Mouse (Mus musculus) left cerebral cortex, postnatal 10 days (tissue): ENCODE measurements around the gene Gm10234. TPM values are rescaled to one million over a fixed set of nuclear protein-coding genes. Genes with fewer than 3 reads are reported as not detected.

Experiments
- DNase-seq, 2 experiments: peaks; one replicate each; pipeline ENCODE4 v3.0.0; 2021 to 2022; ENCODE audit warnings: low spot score in 2 of 2, mixed read lengths in 1 of 2; ENCODE audit errors: extremely low spot score in 1 of 2
- intact Hi-C: fragments of 180-260 bp; cut with DNase I; formaldehyde crosslinking; loops from one replicate; pipeline ENCODE4 v1.15.1; 2025
- total RNA-seq, 2 experiments: library from RNA; stranded (reverse); gene quantifications; 2 replicates each; pipeline ENCODE4 v1.2.3; 2021

Gene Gm10234
- not detected for total RNA-seq

GRCm38 (mm10) chr6:95321812-95322211 lies at the start of gene Gm10234:
TSS of gene Gm10234 (plus strand) at chr6:95322112.
- intact Hi-C loops, result no loop called here
- no peak for DNase-seq

GRCm38 (mm10) chr6:95277633-95278032 lies 44.3 kb upstream of the Gm10234 start:
- no peak for DNase-seq
- intact Hi-C loops, result no loop called here

- no peak for DNase-seq
- intact Hi-C loops, result no loop called here
Measured at GRCm38 (mm10) chr6:95296025-95296424, 25.9 kb upstream of the Gm10234 start.

GRCm38 (mm10) chr6:95298387-95298786 lies 23.5 kb upstream of the Gm10234 start:
- no peak for DNase-seq
- intact Hi-C loops, result no loop called here

GRCm38 (mm10) chr6:95300658-95301057 lies 21.3 kb upstream of the Gm10234 start:
- DNase-seq, result no peak
- intact Hi-C loops, result no loop called here

GRCm38 (mm10) chr6:95331191-95331590 lies 9.3 kb downstream of the Gm10234 start:
- no peak for DNase-seq
- intact Hi-C loops, result no loop called here

- intact Hi-C loops, result no loop called here
Measured at GRCm38 (mm10) chr6:95334781-95335180, 12.9 kb downstream of the Gm10234 start.

GRCm38 (mm10) chr6:95349378-95349777 lies 27.5 kb downstream of the Gm10234 start:
- DNase-seq, result no peak

More at GRCm38 (mm10) chr6:95334781-95335180, 12.9 kb downstream of the Gm10234 start:
- no peak for DNase-seq

GRCm38 (mm10) chr6:95353043-95353442 lies 31.1 kb downstream of the Gm10234 start:
- DNase-seq, result no peak

More at GRCm38 (mm10) chr6:95349378-95349777, 27.5 kb downstream of the Gm10234 start:
- intact Hi-C loops, result no loop called here

GRCm38 (mm10) chr6:95353886-95354285 lies 32.0 kb downstream of the Gm10234 start:
- intact Hi-C loops, result no loop called here

More at GRCm38 (mm10) chr6:95353043-95353442, 31.1 kb downstream of the Gm10234 start:
- intact Hi-C loops, result no loop called here

GRCm38 (mm10) chr6:95360084-95360483 lies 38.2 kb downstream of the Gm10234 start:
- intact Hi-C loops, result no loop called here
- peak in 1 of 2 experiments; percentile 28 for DNase-seq

More at GRCm38 (mm10) chr6:95353886-95354285, 32.0 kb downstream of the Gm10234 start:
- no peak for DNase-seq

GRCm38 (mm10) chr6:95362707-95363106 lies 40.8 kb downstream of the Gm10234 start:
- intact Hi-C loops, result no loop called here
- no peak for DNase-seq

- intact Hi-C loops, result no loop called here
- DNase-seq, result no peak
Measured at GRCm38 (mm10) chr6:95371811-95372210, 49.9 kb downstream of the Gm10234 start.

Other genes with a start within 250 kb of the Gm10234 start
- 10 to 100 TPM in 1 of 2 experiments, 1 to 10 TPM in 1; 5.9 to 10.3 TPM for gene Kbtbd8, start 204.9 kb upstream of the Gm10234 start, total RNA-seq